Mouse (Mus musculus) heart, embryonic 11.5 days (tissue): ENCODE results near the gene Cpm. TPM values are rescaled to one million over a fixed set of nuclear protein-coding genes. Genes with fewer than 3 reads are reported as not detected.

ENCODE experiments used
- ATAC-seq: fragments of 200-750 bp; cut with Nextera tagmentation; replicated peaks from 2 replicates; pipeline ENCODE4 v1.8.0; 2017; ENCODE audit warnings: moderate library complexity; ENCODE audit not compliant: insufficient number of reproducible peaks, low FRiP score, low TSS enrichment
- H3K27ac ChIP-seq: fragments of 300-500 bp; sonication (generic); 2 replicates; pipeline ENCODE4 v1.5.1; 2014; ENCODE audit warnings: mild to moderate bottlenecking, low read depth, low read length
- H3K27me3 ChIP-seq: fragments of 300-500 bp; sonication (generic); 2 replicates; pipeline ENCODE4 v1.6.1; 2014; ENCODE audit warnings: mild to moderate bottlenecking, low read length, mixed read lengths; ENCODE audit not compliant: control insufficient read depth, insufficient read depth
- H3K36me3 ChIP-seq: fragments of 300-500 bp; sonication (generic); 2 replicates; pipeline ENCODE4 v1.6.1; 2014; ENCODE audit warnings: mild to moderate bottlenecking, low read length, moderate library complexity, mixed read lengths; ENCODE audit not compliant: control insufficient read depth, insufficient read depth
- H3K4me1 ChIP-seq: fragments of 300-500 bp; sonication (generic); 2 replicates; pipeline ENCODE4 v1.6.1; 2014; ENCODE audit warnings: low read length; ENCODE audit not compliant: control insufficient read depth, insufficient read depth
- H3K4me2 ChIP-seq: fragments of 300-500 bp; sonication (generic); 2 replicates; pipeline ENCODE4 v1.6.1; 2014; ENCODE audit warnings: mild to moderate bottlenecking, moderate library complexity
- H3K4me3 ChIP-seq: fragments of 300-500 bp; sonication (generic); 2 replicates; pipeline ENCODE4 v1.5.1; 2014; ENCODE audit warnings: low read depth, low read length
- H3K9ac ChIP-seq: fragments of 300-500 bp; sonication (generic); 2 replicates; pipeline ENCODE4 v1.6.1; 2014; ENCODE audit warnings: mild to moderate bottlenecking, low read depth, low read length, moderate library complexity
- H3K9me3 ChIP-seq: fragments of 300-500 bp; sonication (generic); replicated peaks from 2 replicates; pipeline ENCODE4 v1.6.1; 2016; ENCODE audit warnings: low read length; ENCODE audit not compliant: control insufficient read depth
- WGBS: fragments of 180-500 bp; shearing (Covaris S2); extraction: QIAGEN DNeasy Blood & Tissue Kit; methylation state at CpG from one replicate; pipeline ENCODE4 v1.1.7; 2014; ENCODE audit not compliant: insufficient replicate concordance; 5-methylcytosine and 5-hydroxymethylcytosine counted together
- polyA plus RNA-seq: library from polyadenylated mRNA; unstranded; fragments of >200 nt; fragmentation: Nextera tagmentation; extraction: Ambion mirVana; gene quantifications from 2 replicates; pipeline ENCODE4 v1.2.1, GENCODE M21; 2014

Gene Cpm
- polyA plus RNA-seq, 1 experiment from 2014 or later = 4.1 TPM

GRCm38 (mm10) chr10:117673913-117674312 is 44.6 kb downstream of the Cpm start:
- ATAC-seq = no peak

GRCm38 (mm10) chr10:117674359-117675019 is 45.2 kb downstream of the Cpm start:
- no peak overlapping the region for H3K27ac ChIP-seq
- no peaks in the 10 kb centered on the region for H3K36me3 ChIP-seq
- WGBS = 80% methylated on average over 3 of the region's 3 CpGs
- no peak overlapping the region for H3K4me3 ChIP-seq
- H3K9me3 ChIP-seq = no peaks in the 10 kb centered on the region
- H3K4me1 ChIP-seq = 0 out of 2 replicates have a peak, but pooled peaks cover 5% of the 10 kb centered on the region
- H3K4me2 ChIP-seq = no peak overlapping the region
- H3K9ac ChIP-seq = no peak overlapping the region
- no peaks in the 10 kb centered on the region for H3K27me3 ChIP-seq
- no peak for ATAC-seq

More at GRCm38 (mm10) chr10:117673913-117674312, 44.6 kb downstream of the Cpm start:
- H3K4me2 ChIP-seq = no peak overlapping the region
- 84% methylated on average over 1 of the region's 1 CpGs for WGBS
- no peaks in the 10 kb centered on the region for H3K27me3 ChIP-seq
- no peaks in the 10 kb centered on the region for H3K36me3 ChIP-seq
- no peak overlapping the region for H3K9ac ChIP-seq
- H3K9me3 ChIP-seq = no peaks in the 10 kb centered on the region
- H3K4me1 ChIP-seq = 0 out of 2 replicates have a peak, but pooled peaks cover 5% of the 10 kb centered on the region
- no peak overlapping the region for H3K27ac ChIP-seq
- no peak overlapping the region for H3K4me3 ChIP-seq

GRCm38 (mm10) chr10:117675096-117676035 is 46.1 kb downstream of the Cpm start:
- H3K27ac ChIP-seq = no peak overlapping the region
- peak overlapping the region; percentile 72 for H3K4me2 ChIP-seq
- 38% methylated on average over 20 of the region's 20 CpGs for WGBS
- H3K9me3 ChIP-seq = no peaks in the 10 kb centered on the region
- ATAC-seq = no peak
- H3K4me3 ChIP-seq = peak overlapping the region; percentile 33
- H3K4me1 ChIP-seq = 0 out of 2 replicates have a peak, but pooled peaks cover 5% of the 10 kb centered on the region
- H3K36me3 ChIP-seq = no peaks in the 10 kb centered on the region
- no peaks in the 10 kb centered on the region for H3K27me3 ChIP-seq
- H3K9ac ChIP-seq = no peak overlapping the region

GRCm38 (mm10) chr10:117676036-117676643 is 46.8 kb downstream of the Cpm start:
- WGBS = 33% methylated on average over 19 of the region's 19 CpGs

GRCm38 (mm10) chr10:117676644-117677313 is 47.5 kb downstream of the Cpm start:
- Histone ChIP-seq H3K27me3 (no peaks in the 10 kb centered on the region), H3K27ac (no peak overlapping the region), H3K9me3 (no peaks in the 10 kb centered on the region), H3K4me2 (peak overlapping the region; percentile 72), H3K36me3 (no peaks in the 10 kb centered on the region), H3K4me1 (0 out of 2 replicates have a peak, but pooled peaks cover 5% of the 10 kb centered on the region), H3K4me3 (peak overlapping the region; percentile 33), H3K9ac (no peak overlapping the region)
- no peak for ATAC-seq
- WGBS = 21% methylated on average over 17 of the region's 17 CpGs

More at GRCm38 (mm10) chr10:117676036-117676643, 46.8 kb downstream of the Cpm start:
- Histone ChIP-seq H3K4me3 (peak overlapping the region; percentile 33), H3K4me1 (0 out of 2 replicates have a peak, but pooled peaks cover 5% of the 10 kb centered on the region), H3K27ac (no peak overlapping the region), H3K9me3 (no peaks in the 10 kb centered on the region), H3K36me3 (no peaks in the 10 kb centered on the region), H3K4me2 (peak overlapping the region; percentile 72), H3K9ac (peak overlapping the region; percentile 39; the same call in 1 of the 2 replicates), H3K27me3 (no peaks in the 10 kb centered on the region)
- ATAC-seq = no peak

GRCm38 (mm10) chr10:117677494-117678236 is 48.4 kb downstream of the Cpm start:
- H3K9ac ChIP-seq = no peak overlapping the region
- no peaks in the 10 kb centered on the region for H3K27me3 ChIP-seq
- no peak for ATAC-seq
- 0 out of 2 replicates have a peak, but pooled peaks cover 5% of the 10 kb centered on the region for H3K4me1 ChIP-seq
- no peak overlapping the region for H3K27ac ChIP-seq
- H3K36me3 ChIP-seq = no peaks in the 10 kb centered on the region
- H3K9me3 ChIP-seq = no peaks in the 10 kb centered on the region
- no peak overlapping the region for H3K4me3 ChIP-seq
- no peak overlapping the region for H3K4me2 ChIP-seq
- 73% methylated on average over 13 of the region's 13 CpGs for WGBS

- H3K4me3 ChIP-seq = no peak overlapping the region
- H3K9me3 ChIP-seq = no peaks in the 10 kb centered on the region
- H3K4me1 ChIP-seq = 0 out of 2 replicates have a peak, but pooled peaks cover 5% of the 10 kb centered on the region
- no peak overlapping the region for H3K9ac ChIP-seq
- no peaks in the 10 kb centered on the region for H3K27me3 ChIP-seq
- H3K27ac ChIP-seq = no peak overlapping the region
- H3K4me2 ChIP-seq = no peak overlapping the region
- 52% methylated on average over 5 of the region's 5 CpGs for WGBS
- ATAC-seq = no peak
- H3K36me3 ChIP-seq = no peaks in the 10 kb centered on the region
Observed at GRCm38 (mm10) chr10:117678357-117678756, 49.1 kb downstream of the Cpm start.
